Mouse (Mus musculus) gastrocnemius, adult 18-20 months (tissue): ENCODE data around the gene Tbxa2r. TPM values are rescaled to one million over a fixed set of nuclear protein-coding genes. Genes with fewer than 3 reads are reported as not detected.

Experiments
- total RNA-seq, 2 experiments: library from RNA; stranded (reverse); gene quantifications; 2 replicates each; pipeline ENCODE4 v1.2.3; 2021

The Tbxa2r gene
- total RNA-seq, 2 experiments from 2014 or later, result 0.16 to 0.55 TPM

Other genes starting within 250 kb of the Tbxa2r start
- under 1 TPM in 1 of 2 experiments, not detected in 1; 0.09 TPM for gene Creb3l3, start 229.9 kb upstream of the Tbxa2r start, total RNA-seq
- gene Map2k2, start 222.8 kb upstream of the Tbxa2r start, total RNA-seq, result 100 to 1,000 TPM; 173 to 189 TPM
- 10 to 100 TPM; 22.1 to 24.5 TPM for gene Zbtb7a, start 193.5 kb upstream of the Tbxa2r start, total RNA-seq
- 10 to 100 TPM; 15.3 to 17.1 TPM for gene Pias4, start 160.8 kb upstream of the Tbxa2r start, total RNA-seq
- gene Eef2, start 152.1 kb upstream of the Tbxa2r start, total RNA-seq, result 1,000 to 10,000 TPM; 1,320 to 1,335 TPM
- gene Dapk3, start 145.7 kb upstream of the Tbxa2r start, total RNA-seq, result 10 to 100 TPM; 25.5 to 28.4 TPM
- not detected for gene 4930442H23Rik, start 144.9 kb upstream of the Tbxa2r start, total RNA-seq
- 100 to 1,000 TPM in 1 of 2 experiments, 10 to 100 TPM in 1; 59.9 to 118 TPM for gene Nmrk2, start 126.7 kb upstream of the Tbxa2r start, total RNA-seq
- not detected for gene Atcay, start 97.9 kb upstream of the Tbxa2r start, total RNA-seq
- 1 to 10 TPM; 1.9 to 2.7 TPM for gene Zfr2, start 95.6 kb upstream of the Tbxa2r start, total RNA-seq
- not detected for gene Matk, start 75.8 kb upstream of the Tbxa2r start, total RNA-seq
- 100 to 1,000 TPM; 106 to 116 TPM for gene Mrpl54, start 61.8 kb upstream of the Tbxa2r start, total RNA-seq
- 100 to 1,000 TPM; 102 to 105 TPM for gene Apba3, start 61.8 kb upstream of the Tbxa2r start, total RNA-seq
- not detected for gene Tjp3, start 37.1 kb upstream of the Tbxa2r start, total RNA-seq
- gene Pip5k1c, start 35.8 kb upstream of the Tbxa2r start, total RNA-seq, result 10 to 100 TPM; 19.7 to 20.4 TPM
- gene Cactin, start 7.6 kb upstream of the Tbxa2r start, total RNA-seq, result 10 to 100 TPM; 10.1 to 10.9 TPM
- gene Gipc3, start 14.5 kb downstream of the Tbxa2r start, total RNA-seq, result 1 to 10 TPM in 1 of 2 experiments, under 1 TPM in 1; 0.39 to 1.4 TPM
- 10 to 100 TPM; 14.7 to 19.6 TPM for gene Hmg20b, start 21.7 kb downstream of the Tbxa2r start, total RNA-seq
- 1 to 10 TPM; 2.3 to 2.8 TPM for gene Mfsd12, start 28.8 kb downstream of the Tbxa2r start, total RNA-seq
- gene 4930404N11Rik, start 37.1 kb downstream of the Tbxa2r start, total RNA-seq, result under 1 TPM; 0.23 to 0.66 TPM
- gene Fzr1, start 49.8 kb downstream of the Tbxa2r start, total RNA-seq, result 10 to 100 TPM; 15.3 to 15.4 TPM
- gene Dohh, start 55.7 kb downstream of the Tbxa2r start, total RNA-seq, result 10 to 100 TPM; 41.1 to 44.1 TPM
- under 1 TPM; 0.57 to 0.97 TPM for gene Gm48551, start 55.7 kb downstream of the Tbxa2r start, total RNA-seq
- gene Gm48552, start 60.3 kb downstream of the Tbxa2r start, total RNA-seq, result under 1 TPM in 1 of 2 experiments, not detected in 1; 0.34 TPM
- gene Smim24, start 64.3 kb downstream of the Tbxa2r start, total RNA-seq, result not detected
- gene Nfic, start 126.9 kb downstream of the Tbxa2r start, total RNA-seq, result 100 to 1,000 TPM; 232 to 244 TPM
- gene Celf5, start 154.0 kb downstream of the Tbxa2r start, total RNA-seq, result under 1 TPM; 0.05 to 0.07 TPM
- 10 to 100 TPM; 41.0 to 45.8 TPM for gene Ncln, start 167.7 kb downstream of the Tbxa2r start, total RNA-seq
- under 1 TPM; 0.71 to 0.78 TPM for gene S1pr4, start 171.4 kb downstream of the Tbxa2r start, total RNA-seq
- under 1 TPM; 0.53 to 0.57 TPM for gene Gna15, start 195.5 kb downstream of the Tbxa2r start, total RNA-seq
- gene Gna11, start 216.5 kb downstream of the Tbxa2r start, total RNA-seq, result 10 to 100 TPM; 26.2 to 31.8 TPM
- 100 to 1,000 TPM; 947 to 962 TPM for gene Aes, start 230.8 kb downstream of the Tbxa2r start, total RNA-seq
- gene Tle2, start 245.8 kb downstream of the Tbxa2r start, total RNA-seq, result 1 to 10 TPM; 4.9 to 7.4 TPM